Mouse (Mus musculus): ENCODE results near the gene Cfd.

DNA sequence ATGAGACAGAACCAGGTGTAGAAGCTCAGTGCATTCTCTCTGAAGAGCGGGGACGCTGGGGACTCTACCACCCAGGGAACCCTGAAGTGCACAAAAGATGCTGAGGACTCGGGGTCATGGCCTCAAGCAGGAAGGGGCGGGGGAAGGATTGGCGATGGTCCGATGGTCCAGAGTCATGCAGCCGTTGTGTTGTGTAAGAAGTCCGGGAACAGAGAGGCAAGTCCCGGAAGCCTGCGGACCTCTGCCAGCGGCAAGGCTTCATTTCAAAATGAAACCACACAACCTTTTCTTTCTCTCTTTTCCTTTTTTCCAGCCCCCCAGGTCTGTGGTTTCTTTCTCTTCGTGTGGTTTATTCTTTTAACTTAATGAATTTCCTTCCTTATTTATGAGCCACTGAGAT lies 12.9 kb upstream of the Cfd start:
- TF ChIP-seq EP300 (IDR thresholded peaks at IDR 0.05; ENCODE audit: low read depth) (no peak), CTCF (IDR thresholded peaks at IDR 0.05; ENCODE audit: low read depth) (no peak)
